Mouse (Mus musculus) layer of hippocampus, adult 18-20 months (tissue): ENCODE data around the gene Rasgrf2. TPM values are rescaled to one million over a fixed set of nuclear protein-coding genes. Genes with fewer than 3 reads are reported as not detected.
"Not testable (repeated sequence)": the region's sequence is repeated elsewhere in the genome, so short reads cannot be mapped to it uniquely, and the experiment has no call there.

ENCODE experiments used
- DNase-seq, 2 experiments: peaks; one replicate each; pipeline ENCODE4 v3.0.0; 2022; ENCODE audit warnings: low spot score in 2 of 2
- long read RNA-seq: library from polyadenylated mRNA; stranded (forward); transcript quantifications from one replicate; pipeline ENCODE4 v2.0.0, GENCODE M21; 2021
- total RNA-seq, 2 experiments: library from RNA; stranded (reverse); gene quantifications; 2 replicates each; pipeline ENCODE4 v1.2.3; 2021

Rasgrf2 gene
- total RNA-seq: 100 to 1,000 TPM; 123 to 126 TPM
- long read RNA-seq, full-length matches to known transcripts: 2 of 20 reads
- long read RNA-seq, partial matches to known transcripts: 0 of 20 reads
- long read RNA-seq, other reads (novel, unspliced or antisense): 18 of 20 reads

DNA sequence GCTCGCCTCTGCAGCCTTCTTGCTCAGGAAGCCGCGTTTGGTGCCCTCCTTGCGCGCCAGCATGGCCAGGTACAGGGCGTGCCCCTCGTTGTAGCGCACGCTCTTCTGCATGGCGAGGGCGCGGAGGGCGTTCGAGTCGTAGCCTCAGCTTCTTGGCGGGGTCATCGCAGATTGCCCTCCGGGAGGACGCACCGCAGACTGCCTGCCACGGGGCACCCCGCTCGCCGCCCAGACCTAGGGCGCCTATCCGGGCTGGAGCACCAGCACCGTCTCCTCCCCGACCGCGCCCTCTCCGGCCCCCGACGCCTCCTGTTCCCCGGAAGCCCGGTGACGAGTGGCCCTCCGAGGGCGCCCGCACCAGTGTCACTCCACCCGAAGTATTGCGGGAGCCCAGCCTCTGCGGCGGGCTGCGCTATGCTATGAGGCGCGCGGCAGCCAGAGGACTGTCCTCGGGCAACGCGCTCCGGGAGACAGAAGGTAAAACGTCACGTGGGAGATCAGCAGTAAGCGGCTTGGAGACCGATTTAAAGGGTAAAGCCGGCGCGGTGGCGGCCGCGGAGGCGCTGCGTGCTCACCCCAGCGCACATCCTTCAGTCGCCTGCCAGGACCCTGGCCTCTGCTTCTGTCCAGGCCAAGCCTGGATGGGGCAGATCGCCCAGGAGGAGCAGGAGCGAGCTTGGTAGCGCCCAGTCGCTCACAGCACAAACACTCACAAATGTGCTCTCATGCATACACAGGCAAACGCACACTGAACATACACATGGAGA lies at the start of gene Rasgrf2:
Gene Rasgrf2, minus strand, starts transcription at position 273 of the 767 bp plus-strand sequence.
- peak; percentile 64 to 79 for DNase-seq

DNA sequence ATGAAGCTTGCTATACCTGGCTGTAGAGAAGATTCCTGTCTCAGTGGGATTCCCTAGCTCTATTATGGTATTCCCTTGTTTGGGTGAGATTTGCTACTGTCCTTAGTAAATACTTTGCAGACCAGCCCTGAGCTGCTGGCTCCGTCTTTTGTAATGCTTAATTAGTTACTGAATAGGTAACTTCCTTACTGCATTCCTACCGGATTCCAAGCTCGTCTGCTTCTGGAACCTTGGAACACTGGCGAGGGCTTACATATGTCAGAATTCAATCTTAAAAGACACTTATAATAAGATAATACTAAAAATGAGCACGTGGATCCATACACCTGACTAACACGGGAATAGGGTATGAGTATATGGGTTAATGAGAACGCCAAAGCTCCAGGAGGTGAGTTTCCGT lies 41.2 kb upstream of the Rasgrf2 start:
- not testable (repeated sequence) for DNase-seq

DNA sequence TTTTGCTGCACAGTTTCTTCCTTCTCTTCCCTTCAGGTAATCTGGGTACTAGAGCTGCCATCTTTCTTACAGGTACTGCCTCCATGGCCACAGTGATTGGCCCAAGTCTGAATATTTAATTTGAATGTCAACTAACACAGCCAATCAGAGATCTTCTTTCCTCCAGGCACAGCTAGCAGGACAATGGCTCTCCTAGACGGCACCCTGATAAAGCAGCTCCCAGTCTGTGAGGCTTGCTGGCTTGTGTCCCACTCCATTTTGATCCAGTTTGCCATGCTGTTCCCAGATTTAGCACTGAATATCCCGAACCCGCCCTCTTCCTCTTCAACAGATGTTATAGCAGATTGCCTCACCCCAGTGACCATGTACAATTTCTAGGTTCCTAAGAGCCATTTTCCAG lies 19.1 kb upstream of the Rasgrf2 start:
- DNase-seq: peak in 1 of 2 experiments; percentile 19

DNA sequence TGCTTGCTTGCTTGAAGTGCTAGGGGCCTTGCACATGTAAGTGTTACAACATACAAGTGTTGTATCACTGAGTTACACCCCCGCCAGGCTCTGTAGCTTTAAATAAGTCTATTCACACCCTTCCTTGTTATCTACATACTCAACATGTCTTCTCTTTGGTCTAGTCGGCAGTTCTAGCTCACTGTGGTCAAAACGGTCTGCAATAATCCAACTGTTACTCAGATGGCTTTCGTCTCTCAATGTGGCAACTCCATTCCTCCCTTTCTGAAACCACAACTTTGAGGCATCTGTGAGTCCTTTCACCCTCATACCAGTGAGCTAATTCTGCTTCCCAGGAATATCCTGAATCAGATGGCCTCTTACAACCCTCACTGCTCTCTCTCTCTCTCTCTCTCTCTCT lies 17.4 kb upstream of the Rasgrf2 start:
- DNase-seq: no peak

DNA sequence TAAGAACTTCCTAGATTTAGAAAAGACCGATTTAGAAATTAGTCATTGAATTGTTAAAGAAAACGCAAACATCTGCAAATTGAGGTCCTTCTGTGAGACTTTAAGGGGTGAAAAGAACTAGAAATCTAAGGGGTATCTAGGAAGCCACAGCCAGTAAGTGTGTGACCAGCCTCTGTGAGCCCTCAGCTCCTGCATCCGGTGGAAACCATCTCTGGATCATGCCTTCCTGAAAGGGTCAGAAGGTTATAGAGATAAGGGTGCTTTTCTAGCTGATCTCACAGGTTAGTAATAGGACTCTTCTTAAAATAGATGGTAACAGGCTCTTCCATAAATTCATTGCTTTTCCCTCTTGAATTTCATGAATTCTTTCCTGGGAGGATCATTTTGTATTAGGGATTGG lies 3.3 kb upstream of the Rasgrf2 start:
- DNase-seq: no peak

DNA sequence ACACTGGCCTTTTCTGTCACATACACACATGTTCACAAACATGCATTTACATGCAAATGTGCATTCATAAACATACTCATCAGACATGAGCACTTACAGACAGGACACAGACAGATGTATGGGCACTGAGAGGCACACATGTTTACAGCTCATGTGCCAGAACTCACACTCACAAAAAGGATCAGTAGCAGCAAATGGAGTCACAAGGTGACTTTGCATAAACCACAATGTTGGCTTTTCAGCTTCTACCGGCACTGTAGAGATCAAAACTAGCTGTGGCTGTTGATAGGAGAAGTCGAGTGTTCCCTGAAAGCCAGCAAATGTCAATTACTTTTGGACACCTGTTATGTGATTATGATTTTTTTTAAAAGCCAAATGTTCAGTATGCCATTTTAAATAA lies 1.1 kb upstream of the Rasgrf2 start:
- DNase-seq: no peak

DNA sequence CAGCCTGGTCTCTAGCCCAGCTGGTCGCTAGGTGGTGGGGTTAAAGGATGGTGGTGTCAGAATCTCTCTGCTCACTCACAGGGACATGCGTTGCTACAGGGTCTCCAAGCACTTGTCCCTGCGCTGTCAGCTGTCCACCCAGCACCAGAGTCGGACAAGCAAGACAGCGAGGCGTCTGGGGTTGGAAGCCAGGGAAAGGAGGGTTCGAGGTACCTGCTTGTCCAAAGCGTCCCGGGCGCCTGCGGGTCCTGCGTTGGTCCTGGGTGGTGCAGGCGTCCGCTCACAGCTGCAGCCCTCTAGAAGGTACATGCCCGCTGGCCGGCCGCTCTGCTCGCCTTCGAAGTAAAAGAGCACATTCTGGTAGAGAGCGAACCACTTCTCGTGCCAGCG lies 467 bp downstream of the Rasgrf2 start:
- peak in 1 of 2 experiments; percentile 21 for DNase-seq

DNA sequence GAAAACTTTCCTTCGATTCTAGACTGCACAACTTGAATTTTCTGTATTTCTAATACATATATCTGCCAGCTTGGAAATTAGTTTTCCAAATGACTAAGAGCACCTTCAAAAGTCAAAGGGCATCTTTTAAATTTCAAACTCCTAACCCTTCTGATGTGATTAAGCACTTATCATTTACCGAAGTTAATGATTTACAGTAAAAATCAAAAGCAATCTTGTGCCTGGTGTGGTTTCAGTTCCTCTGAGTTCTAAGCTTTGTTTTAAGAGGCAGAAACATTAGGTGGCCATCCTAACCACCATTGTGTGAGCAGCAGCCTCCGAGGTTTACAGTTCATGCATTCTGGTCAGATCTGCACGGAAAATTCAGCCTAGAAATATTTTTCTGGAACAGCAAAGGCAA lies 1.6 kb downstream of the Rasgrf2 start:
- no peak for DNase-seq

DNA sequence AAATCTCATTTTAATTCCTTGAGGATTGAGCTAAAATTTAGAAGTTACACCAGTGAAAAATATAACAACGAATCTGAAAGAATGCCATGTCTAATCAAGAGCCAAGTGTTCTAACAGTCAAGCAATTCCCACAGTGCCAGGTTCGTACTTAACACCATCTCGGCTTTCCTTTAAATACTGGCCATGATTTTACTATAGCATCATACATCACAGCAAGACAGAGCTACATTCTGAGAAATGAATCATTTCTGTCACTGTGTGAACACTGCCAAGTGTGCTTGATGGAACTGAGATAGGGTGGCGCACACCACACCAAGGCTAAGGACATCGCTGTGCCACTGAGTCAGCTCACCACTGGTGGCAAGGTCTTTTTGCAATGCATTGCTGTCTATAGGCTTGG lies 5.6 kb downstream of the Rasgrf2 start:
- DNase-seq: no peak

DNA sequence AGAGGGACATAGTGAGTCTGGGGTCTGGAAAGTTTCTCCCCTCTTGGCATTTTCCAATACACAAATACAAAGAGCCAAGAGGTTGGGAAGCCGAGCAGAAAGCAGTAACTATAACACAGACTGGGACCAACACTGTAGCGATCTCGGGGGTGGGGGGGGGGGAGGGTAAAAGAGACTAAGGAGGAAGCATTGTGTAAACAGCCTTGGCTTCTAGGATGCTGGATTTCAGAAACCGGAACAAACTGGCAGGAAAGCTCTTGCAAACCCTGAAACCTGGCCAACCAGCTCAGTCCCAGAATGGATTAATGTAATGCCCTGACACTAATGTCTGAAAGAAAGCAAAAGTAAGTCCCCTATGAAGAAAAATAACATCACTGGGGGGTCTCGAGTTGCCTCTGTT lies 11.8 kb downstream of the Rasgrf2 start:
- DNase-seq: no peak

DNA sequence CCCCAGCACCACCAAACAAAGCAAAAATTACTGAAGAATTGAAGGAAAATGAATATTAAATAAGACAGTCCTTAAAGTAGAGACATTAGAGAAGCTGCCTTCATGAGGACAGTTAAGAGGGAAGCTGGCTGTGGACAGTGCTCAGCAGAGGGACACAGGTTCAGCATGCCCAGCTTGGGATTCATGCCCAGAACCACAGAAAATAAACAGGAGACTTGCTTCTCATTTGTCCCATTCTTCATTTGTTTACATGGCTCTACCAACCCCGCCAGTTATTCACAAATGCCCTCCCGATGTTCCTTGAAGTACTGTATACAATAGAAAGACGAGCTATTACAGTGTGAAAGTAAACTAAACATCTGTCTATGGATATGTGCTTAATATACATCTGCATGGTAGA lies 17.4 kb downstream of the Rasgrf2 start:
- no peak for DNase-seq

DNA sequence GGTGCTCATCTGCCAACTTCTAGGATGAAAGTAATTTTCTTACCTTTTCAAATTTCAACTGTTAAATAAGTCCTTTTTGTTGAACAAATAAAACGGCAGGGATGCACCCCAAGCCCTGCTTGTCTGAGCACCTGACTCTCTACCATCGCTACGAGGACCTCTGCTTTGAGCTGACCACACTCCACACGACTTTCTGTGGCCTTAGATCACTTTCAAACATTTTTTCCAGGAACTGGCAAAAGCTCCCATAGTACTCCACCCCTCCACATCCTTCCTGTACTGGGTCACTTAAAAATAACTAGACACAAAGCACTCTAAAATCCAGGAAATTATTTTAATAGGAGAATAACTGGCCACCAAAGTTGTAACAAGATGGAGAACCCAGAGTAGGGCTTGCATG lies 23.2 kb downstream of the Rasgrf2 start:
- no peak for DNase-seq

DNA sequence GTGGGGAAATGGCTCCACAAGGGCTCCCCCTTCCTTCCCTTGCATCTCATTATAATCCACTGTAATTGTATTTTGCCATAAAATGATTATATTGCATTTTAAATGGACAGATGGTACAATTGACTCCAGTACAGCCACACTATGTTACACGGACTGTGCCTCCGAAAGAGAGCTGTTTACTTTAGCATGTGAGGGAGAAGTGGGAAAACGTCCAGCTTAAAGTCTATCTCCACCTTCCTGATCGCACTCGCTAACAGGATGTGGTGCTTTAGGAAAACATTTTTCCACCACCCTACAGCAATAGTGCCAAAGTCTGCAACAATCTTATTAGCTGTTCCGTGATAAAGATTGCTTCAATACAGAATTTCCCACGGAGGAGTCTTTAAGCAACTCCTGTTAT lies 27.2 kb downstream of the Rasgrf2 start:
- DNase-seq: peak in 1 of 2 experiments; percentile 53

DNA sequence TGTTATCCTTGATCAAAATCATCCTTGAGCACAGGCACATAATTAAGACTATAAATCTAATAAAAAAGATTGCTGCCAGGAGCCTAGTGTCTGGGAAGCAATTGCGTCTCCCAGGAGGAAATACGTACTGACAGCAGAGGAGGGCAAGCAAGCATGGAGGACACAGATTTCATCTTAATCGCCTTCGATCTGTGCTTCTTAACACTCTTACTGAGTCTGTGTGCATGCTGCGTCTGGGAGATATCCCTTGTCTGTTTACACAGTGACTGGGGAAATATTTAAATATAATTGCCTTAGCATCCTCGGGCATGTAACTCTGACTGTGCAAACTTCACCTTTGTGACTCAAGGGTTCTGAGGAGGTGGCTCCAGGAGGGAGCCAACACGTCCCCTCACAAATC lies 33.0 kb downstream of the Rasgrf2 start:
- DNase-seq: no peak

DNA sequence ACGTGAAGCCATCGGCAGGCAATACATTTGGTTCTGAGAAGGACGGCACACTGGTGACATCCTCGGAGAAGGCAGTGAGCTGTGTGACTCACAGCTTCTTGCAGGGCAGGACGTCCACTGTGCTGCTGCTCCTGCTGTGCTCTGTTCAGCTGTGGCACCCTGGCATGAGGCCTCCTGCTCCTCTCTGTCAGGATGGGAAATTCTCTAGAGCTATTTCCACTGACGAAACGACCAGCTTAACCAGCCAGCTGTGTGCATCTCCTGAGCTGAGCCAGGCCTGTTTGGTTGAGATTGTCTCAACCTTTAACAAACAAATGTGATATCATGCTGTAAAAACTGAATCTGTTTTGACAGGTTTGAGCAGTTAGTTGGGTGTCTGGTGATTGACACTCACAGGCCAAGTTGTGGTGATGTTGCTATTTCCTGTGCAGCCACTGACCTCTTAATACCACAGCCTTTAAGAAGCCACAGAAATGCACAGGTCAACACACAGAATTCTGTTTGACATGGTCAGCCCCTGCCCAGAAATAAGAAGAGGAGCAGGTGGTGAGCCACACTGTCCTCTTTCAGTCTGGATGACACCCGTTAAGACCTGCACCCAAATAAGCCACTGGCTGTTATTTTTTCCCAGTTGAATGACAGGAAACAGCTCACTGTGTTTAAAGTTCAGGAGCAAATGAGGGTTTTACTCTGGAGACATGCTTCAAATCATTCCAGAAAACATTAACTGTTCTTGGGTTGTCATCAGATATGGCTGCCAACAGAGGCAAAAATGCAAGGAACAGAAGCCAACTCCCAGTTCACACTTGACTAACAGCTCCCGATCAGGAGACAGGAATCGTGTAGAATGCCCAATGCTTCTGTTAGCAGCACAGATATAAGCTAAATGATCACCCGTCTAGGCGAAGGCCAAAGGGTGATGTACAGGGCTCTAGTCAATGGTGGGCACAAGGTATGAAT lies 36.0 kb downstream of the Rasgrf2 start:
- DNase-seq: no peak

DNA sequence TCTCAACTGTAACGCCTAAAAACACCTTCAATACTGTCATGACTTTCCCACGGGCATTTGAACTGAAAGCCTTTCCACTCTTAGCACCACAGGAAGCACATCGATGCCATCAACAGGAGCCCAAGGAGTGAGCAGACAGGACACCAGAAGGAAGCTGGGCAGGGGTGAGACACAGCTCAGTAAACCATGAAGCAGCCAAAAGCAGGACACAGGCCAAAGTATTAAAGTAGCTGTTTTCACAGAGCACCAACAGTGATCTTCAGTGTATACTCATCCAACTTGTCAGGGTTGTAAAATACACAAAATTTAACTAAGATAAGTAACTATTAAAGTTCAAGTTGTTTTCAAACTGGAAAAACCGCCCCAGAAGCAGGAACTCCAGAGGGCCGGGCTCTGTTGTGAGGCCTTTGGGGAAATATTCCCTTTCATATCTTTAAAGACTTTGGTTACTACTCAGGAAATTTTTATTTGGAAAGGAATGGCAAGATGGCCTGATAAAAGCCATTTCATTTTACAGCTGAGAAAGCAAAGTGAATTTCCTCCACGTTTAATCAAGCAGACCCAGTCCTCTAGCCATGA lies 37.7 kb downstream of the Rasgrf2 start:
- no peak for DNase-seq

DNA sequence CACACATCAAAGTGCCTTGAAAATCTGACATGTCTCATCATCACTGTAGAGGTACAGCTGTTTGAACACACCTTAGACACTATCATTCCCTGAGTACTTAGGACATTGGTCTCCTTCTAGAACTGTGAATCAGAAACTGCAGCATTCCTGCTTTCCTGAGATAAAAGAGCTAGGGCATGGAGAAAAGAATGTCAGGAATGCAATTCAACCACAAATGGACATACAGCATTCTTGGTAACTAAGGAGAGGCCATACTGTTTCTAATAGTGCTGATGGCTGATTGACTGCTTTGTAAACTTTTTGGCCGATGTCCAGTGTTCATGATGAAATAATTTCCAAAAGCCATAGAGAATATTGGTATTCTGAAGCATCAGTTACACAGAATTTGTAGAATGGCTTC lies 58.3 kb downstream of the Rasgrf2 start:
- DNase-seq: no peak

DNA sequence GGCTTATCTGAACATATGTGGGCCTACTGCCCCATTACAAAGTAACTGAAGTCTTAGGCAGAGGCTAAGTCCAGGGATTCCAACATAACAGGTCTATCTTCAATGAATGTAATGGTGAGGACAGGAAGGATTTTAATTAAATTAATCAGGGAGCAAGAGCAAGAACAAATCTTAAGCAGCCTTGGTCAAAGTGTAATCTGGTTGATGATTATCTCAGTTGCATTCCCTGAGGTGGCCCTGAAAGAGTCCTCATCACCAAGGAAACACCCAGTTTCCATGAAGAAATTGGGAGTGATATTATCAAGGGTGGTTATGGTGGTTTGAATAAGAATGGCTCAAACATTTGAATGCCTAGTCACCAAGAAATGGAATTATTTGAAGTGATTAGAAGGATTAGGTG lies 62.8 kb downstream of the Rasgrf2 start:
- no peak for DNase-seq

DNA sequence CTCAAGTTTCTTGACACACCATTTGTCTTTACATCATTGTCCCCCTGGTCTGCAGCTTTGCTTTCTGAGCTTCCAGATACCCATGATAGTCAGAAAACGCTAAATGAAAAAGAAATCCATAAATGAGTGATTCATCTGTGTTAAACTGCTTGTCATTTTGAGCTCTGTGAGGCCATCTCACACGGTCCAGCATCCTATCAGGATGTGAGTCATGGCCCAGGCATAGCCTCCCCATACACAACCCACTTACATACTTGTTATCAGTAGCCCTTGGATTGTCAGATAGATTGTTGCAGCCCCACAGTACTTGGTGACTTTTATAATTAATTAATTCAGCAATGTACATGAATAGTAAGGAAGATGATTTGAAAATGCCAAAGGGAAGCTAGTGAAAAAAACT lies 63.6 kb downstream of the Rasgrf2 start:
- DNase-seq: no peak

DNA sequence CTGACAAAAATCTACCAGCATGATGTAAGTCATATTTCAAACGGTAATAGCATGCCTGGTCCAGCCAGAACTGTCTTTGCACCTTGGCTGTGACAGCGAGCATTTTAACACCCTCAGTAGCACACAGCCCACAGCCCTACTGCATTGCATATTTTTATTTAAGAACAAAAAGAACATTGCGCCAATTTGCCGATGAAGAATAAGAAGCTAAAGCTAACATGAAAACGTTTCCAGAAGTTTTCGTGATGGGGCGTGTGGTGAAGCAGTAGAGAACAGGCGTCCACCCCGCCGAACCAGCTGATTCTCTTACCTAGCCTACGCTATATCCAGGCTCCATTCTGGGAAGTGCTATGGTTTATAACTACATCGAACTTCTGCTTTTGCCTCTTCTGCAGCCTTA lies 77.7 kb downstream of the Rasgrf2 start:
- DNase-seq: no peak

DNA sequence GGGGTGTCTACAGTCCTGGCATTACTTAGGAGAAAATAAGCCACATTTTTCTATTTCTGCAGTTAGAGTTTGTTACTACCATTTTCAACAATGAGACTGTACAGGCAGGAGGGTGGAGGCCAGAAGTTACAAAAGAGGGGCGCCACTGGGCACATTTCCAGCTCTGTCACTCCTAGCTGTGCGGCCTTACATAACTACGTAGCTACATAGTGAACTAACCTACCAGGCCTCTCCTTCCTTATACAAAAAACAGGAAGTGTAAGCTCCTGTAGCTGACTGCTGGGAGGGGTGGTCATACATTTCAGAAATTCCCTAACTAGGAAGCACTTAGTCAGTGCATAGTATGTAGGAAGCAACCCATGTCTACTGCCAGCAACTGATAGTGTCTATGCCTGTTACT lies 78.5 kb downstream of the Rasgrf2 start:
- no peak for DNase-seq

DNA sequence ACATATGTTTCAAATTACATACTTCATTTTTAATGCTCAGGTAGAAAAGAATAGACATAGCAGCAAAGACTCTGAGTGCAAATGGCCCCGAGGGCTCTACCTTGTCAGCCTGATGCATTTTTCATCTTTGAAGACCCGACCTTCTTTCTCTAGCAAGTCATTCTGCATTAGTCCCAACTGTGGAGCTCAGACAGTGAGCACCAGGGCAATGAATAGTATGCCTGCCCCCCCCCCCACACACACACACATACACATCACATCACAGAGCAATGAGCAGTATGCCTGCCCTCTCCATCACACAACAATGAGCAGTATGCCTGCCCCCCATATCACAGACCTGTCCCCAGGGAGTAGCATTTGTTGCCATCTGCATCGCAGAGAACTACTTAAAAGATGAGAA lies 80.2 kb downstream of the Rasgrf2 start:
- DNase-seq: no peak
